Mouse (Mus musculus): ENCODE measurements at regions not wholly inside any gene's neighbourhood (a gene's known extent, or its start where the extent isn't known, plus 50 kb on each side); places are given as distances from the start of the nearest gene placed in this dataset.

DNA sequence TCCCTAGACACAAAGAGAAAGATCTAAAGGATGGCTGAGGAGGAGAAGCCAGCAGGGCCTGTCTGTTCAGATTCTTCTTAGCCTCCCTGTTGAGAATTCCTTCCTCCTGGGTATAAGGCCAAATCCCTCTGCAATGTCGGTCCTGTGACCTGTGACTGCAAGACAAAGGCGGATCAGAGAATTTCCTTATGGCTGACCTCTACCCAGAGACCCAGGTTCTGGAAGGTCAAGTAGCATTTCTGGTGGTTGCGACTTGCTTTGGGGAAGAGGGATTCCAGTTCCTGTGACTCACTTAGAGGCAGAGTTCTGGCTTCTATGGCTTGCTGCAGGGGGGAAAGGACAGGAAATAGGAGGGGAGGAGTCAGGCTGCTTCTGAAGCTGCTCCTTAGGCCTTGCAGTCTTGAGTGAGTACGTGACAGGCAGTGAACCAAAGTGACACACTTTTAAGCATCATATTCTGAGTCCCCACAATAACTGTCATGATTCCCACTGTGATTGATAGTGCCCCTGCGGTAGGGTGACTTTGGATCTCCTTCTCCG is 387.4 kb upstream of the 4930412O13Rik start:
- no peak overlapping the region for H3K27ac ChIP-seq
- TF ChIP-seq CTCF (IDR thresholded peaks at IDR 0.05): no peak
- H3K36me3 ChIP-seq (ENCODE audit: control insufficient read depth, insufficient read depth, low read length): no peaks in the 10 kb centered on the region
- H3K27me3 ChIP-seq (ENCODE audit: control insufficient read depth, insufficient read depth, low read length): no peaks in the 10 kb centered on the region
- no peaks in the 10 kb centered on the region; the same call in 1 of the 2 replicates for H3K4me1 ChIP-seq (ENCODE audit: control insufficient read depth, insufficient read depth, low read length)
- 39% methylated on average over 6 of the region's 6 CpGs for WGBS
- no peaks in the 10 kb centered on the region for H3K79me2 ChIP-seq (replicated peaks; ENCODE audit: control insufficient read depth, insufficient read depth, low read length)
- H3K4me3 ChIP-seq: no peak overlapping the region
- intact Hi-C loops (cut with DNase I): no loop called here
- H3K9ac ChIP-seq (ENCODE audit: low read depth, low read length): no peak overlapping the region
- DNase-seq: no peak

DNA sequence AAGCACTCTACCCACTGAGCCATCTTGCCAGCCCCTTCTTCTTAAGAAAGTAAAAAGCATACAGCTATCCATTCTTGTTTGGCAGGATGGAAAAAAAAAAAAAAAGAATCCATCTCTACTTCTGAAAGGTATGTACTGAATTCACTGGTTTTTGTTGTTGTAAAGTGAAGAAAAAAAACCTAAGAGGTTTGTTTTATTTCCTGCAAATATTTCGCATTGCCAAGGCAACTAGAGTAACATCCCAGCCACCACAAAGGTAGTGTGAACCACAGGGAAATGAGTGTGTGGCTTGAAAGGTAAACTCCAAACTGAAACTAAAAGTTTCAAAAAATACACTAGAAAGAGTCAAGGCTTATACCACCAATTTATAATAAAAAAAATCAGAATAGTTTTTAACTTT is 361.0 kb upstream of the 4930412O13Rik start:
- TF ChIP-seq CTCF (IDR thresholded peaks at IDR 0.05) (no peak), POLR2A (IDR thresholded peaks at IDR 0.05; ENCODE audit: insufficient read depth, low read depth, low read length) (no peak), EP300 (IDR thresholded peaks at IDR 0.05; ENCODE audit: insufficient read depth, low read depth, low read length) (no peak)
- intact Hi-C loops (cut with DNase I): no loop called here
- no peaks in the 10 kb centered on the region for H3K27me3 ChIP-seq (ENCODE audit: control insufficient read depth, insufficient read depth, low read length)
- H3K9ac ChIP-seq (ENCODE audit: low read depth, low read length): no peak overlapping the region
- no peaks in the 10 kb centered on the region for H3K36me3 ChIP-seq (ENCODE audit: control insufficient read depth, insufficient read depth, low read length)
- no peaks in the 10 kb centered on the region for H3K79me2 ChIP-seq (replicated peaks; ENCODE audit: control insufficient read depth, insufficient read depth, low read length)
- 86% methylated on average over 1 of the region's 1 CpGs for WGBS
- H3K4me1 ChIP-seq (ENCODE audit: control insufficient read depth, insufficient read depth, low read length): no peaks in the 10 kb centered on the region
- no peak overlapping the region for H3K4me3 ChIP-seq
- H3K27ac ChIP-seq: no peak overlapping the region
- no peak for DNase-seq

DNA sequence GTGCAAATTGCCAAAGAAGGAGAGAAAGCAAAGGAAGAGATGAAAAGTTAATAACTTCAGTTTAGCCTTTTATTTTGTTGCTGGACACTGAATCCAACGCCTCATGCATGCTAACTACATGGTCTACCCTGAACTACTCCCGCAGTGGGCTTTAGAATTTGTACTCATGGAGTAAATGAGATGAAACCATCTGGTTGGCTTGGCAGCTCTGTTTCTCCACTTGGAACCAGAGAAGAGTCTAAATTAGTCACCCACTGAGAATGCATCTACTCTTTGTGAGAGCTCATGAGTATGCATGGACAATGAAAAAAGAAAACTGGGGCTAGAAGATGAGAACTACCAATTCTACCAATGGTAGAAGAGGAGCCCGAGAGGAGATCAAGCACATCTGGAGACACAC is 355.1 kb upstream of the 4930412O13Rik start:
- TF ChIP-seq POLR2A (IDR thresholded peaks at IDR 0.05; ENCODE audit: insufficient read depth, low read depth, low read length): no peak
- no peak for TF ChIP-seq CTCF (IDR thresholded peaks at IDR 0.05)
- intact Hi-C loops (cut with DNase I): no loop called here
- Histone ChIP-seq H3K4me1 (ENCODE audit: control insufficient read depth, insufficient read depth, low read length) (no peaks in the 10 kb centered on the region; the same call in 1 of the 2 replicates), H3K4me3 (no peak overlapping the region), H3K79me2 (replicated peaks; ENCODE audit: control insufficient read depth, insufficient read depth, low read length) (no peaks in the 10 kb centered on the region), H3K36me3 (ENCODE audit: control insufficient read depth, insufficient read depth, low read length) (no peaks in the 10 kb centered on the region), H3K9ac (ENCODE audit: low read depth, low read length) (no peak overlapping the region), H3K27me3 (ENCODE audit: control insufficient read depth, insufficient read depth, low read length) (no peaks in the 10 kb centered on the region), H3K27ac (no peak overlapping the region)
- no peak for DNase-seq
- 82% methylated on average over 3 of the region's 3 CpGs for WGBS

DNA sequence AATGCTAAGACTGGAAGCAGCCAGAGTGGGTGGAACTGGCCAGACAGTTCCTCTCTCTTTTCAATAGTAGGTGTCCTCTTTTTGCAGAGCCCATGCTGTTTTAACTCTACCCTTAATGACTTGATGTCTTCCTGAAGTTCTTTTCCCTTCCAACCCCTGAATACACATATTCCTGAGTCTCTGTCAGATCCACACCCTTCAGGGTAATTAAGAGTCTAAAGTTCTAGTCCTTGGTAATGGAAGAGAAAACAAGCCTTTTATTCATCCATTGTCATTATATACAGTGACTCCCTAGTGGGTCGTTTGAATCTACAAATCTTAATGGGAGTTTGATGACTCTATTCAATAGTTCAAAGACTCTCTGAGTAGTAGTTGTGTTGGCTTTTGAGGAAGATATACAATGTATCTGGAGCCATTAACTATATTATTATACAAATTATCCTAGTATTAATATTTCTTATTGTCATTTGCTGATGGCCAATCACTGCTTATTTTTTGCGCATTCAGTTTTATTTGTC is 345.9 kb upstream of the 4930412O13Rik start:
- TF ChIP-seq CTCF (IDR thresholded peaks at IDR 0.05) (no peak), EP300 (IDR thresholded peaks at IDR 0.05; ENCODE audit: insufficient read depth, low read depth, low read length) (no peak), POLR2A (IDR thresholded peaks at IDR 0.05; ENCODE audit: insufficient read depth, low read depth, low read length) (no peak)
- DNase-seq: no peak
- H3K36me3 ChIP-seq (ENCODE audit: control insufficient read depth, insufficient read depth, low read length): no peaks in the 10 kb centered on the region
- no peak overlapping the region for H3K27ac ChIP-seq
- no peak overlapping the region for H3K9ac ChIP-seq (ENCODE audit: low read depth, low read length)
- H3K4me3 ChIP-seq: no peak overlapping the region
- intact Hi-C loops (cut with DNase I): no loop called here
- no peaks in the 10 kb centered on the region; the same call in 1 of the 2 replicates for H3K4me1 ChIP-seq (ENCODE audit: control insufficient read depth, insufficient read depth, low read length)
- H3K27me3 ChIP-seq (ENCODE audit: control insufficient read depth, insufficient read depth, low read length): no peaks in the 10 kb centered on the region; the same call in 1 of the 2 replicates
- no peaks in the 10 kb centered on the region for H3K79me2 ChIP-seq (replicated peaks; ENCODE audit: control insufficient read depth, insufficient read depth, low read length)
- 83% methylated on average over 2 of the region's 2 CpGs for WGBS

DNA sequence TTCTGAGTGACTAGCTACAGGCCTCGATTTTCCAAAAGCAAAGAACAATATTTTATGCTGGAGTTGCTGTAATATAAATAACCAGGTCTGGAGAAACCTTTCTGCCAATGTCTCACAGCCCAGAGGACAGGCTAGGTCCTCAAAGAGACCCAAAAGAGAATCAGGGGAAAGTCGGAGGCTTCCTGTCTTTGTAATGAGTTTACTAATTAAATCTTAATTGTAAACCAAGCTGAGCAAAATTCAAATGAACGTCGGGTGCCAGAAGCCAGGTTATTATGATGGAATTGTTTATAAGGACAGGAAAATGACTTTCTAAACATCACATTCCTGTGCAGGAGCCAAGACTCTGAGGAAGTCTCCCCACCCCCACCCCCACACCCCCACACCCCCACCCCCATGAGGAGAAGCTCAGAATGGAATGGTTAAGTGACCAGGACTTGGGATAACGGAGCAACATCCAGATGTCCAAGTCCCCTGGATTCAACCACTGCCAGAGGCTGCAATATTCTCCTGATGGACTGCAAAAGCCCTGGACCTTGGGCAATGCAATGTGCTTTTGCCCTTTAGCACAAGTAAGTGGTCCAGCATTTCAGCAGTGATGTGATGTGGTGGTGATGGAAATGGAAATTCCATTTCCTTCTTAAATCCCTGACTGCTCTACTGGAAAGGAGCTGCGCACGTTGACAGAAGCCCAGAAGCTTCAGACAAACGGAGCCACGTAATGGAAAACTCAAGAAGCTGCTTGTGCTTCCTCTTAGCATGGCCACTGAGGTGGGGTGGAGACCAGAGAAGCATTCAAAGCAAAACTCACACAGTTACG is 333.1 kb upstream of the 4930412O13Rik start:
- no peaks in the 10 kb centered on the region for H3K27me3 ChIP-seq (ENCODE audit: control insufficient read depth, insufficient read depth, low read length)
- intact Hi-C loops (cut with DNase I): loop anchor here (1.0 to 5.0 kb wide), 3 partner anchors 41 to 329 kb away; no protein-coding TSS in a partner anchor
- WGBS: 44% methylated on average over 10 of the region's 10 CpGs
- H3K36me3 ChIP-seq (ENCODE audit: control insufficient read depth, insufficient read depth, low read length): no peaks in the 10 kb centered on the region
- no peak for TF ChIP-seq EP300 (IDR thresholded peaks at IDR 0.05; ENCODE audit: insufficient read depth, low read depth, low read length)
- TF ChIP-seq POLR2A (IDR thresholded peaks at IDR 0.05; ENCODE audit: insufficient read depth, low read depth, low read length): no peak
- no peak for TF ChIP-seq CTCF (IDR thresholded peaks at IDR 0.05)
- peaks cover 6% of the 10 kb centered on the region for H3K4me1 ChIP-seq (ENCODE audit: control insufficient read depth, insufficient read depth, low read length)
- H3K27ac ChIP-seq: peak overlapping the region; percentile 75
- peak; percentile 24 to 33 for DNase-seq
- H3K9ac ChIP-seq (ENCODE audit: low read depth, low read length): no peak overlapping the region
- H3K4me3 ChIP-seq: no peak overlapping the region
- no peaks in the 10 kb centered on the region for H3K79me2 ChIP-seq (replicated peaks; ENCODE audit: control insufficient read depth, insufficient read depth, low read length)

DNA sequence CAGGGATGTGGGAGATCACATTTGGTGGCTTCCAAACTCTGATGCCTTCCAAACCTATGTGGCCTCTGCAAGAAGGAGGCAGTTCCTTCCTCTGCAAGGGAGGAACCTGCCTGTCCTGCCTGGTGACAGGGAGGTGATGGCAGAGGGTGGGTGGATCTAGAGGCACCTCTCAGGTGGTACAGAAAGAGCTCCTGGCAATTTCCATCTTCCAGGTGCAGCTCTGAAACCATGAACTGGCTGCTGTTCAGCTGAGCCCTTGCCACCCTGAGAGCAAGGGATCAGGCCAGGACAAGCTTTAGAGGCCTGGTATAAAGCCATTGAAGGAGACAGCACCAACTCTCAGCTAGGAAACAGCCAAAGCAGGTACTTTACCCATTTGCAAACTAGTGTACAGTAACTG is 327.7 kb upstream of the 4930412O13Rik start:
- TF ChIP-seq EP300 (IDR thresholded peaks at IDR 0.05; ENCODE audit: insufficient read depth, low read depth, low read length) (no peak), POLR2A (IDR thresholded peaks at IDR 0.05; ENCODE audit: insufficient read depth, low read depth, low read length) (no peak), CTCF (IDR thresholded peaks at IDR 0.05) (no peak)
- Histone ChIP-seq H3K79me2 (replicated peaks; ENCODE audit: control insufficient read depth, insufficient read depth, low read length) (no peaks in the 10 kb centered on the region), H3K27me3 (ENCODE audit: control insufficient read depth, insufficient read depth, low read length) (no peaks in the 10 kb centered on the region; the same call in 1 of the 2 replicates), H3K36me3 (ENCODE audit: control insufficient read depth, insufficient read depth, low read length) (no peaks in the 10 kb centered on the region), H3K4me3 (no peak overlapping the region), H3K9ac (ENCODE audit: low read depth, low read length) (no peak overlapping the region), H3K4me1 (ENCODE audit: control insufficient read depth, insufficient read depth, low read length) (peaks cover 2% of the 10 kb centered on the region), H3K27ac (no peak overlapping the region)
- no peak for DNase-seq
- intact Hi-C loops (cut with DNase I): no loop called here

Data from heart, adult 2 months (tissue).